Mouse (Mus musculus): ENCODE data around the gene Nhlh1.

GRCm38 (mm10) chr1:172057491-172057921, at the start of gene Nhlh1:
- TF ChIP-seq CTCF (IDR thresholded peaks at IDR 0.05; ENCODE audit: low read depth) (no peak), EP300 (optimal IDR thresholded peaks at IDR 0.05) (no peak)

Measured in stomach, postnatal 0 days (tissue).